Mouse (Mus musculus) embryonic fibroblast, embryonic 13.5 days (primary cell): Measurements from ENCODE around the gene C1qc. TPM values are rescaled to one million over a fixed set of nuclear protein-coding genes. Genes with fewer than 3 reads are reported as not detected.

ENCODE experiments used
- H3K27ac ChIP-seq: 2 replicates; pipeline ENCODE4 v1.5.1; 2012; ENCODE audit warnings: low read length, control low read depth, inconsistent platforms; ENCODE audit not compliant: insufficient read depth
- H3K4me1 ChIP-seq: 2 replicates; pipeline ENCODE4 v1.6.1; 2011; ENCODE audit warnings: low read length; ENCODE audit not compliant: control insufficient read depth, insufficient read depth
- H3K4me3 ChIP-seq: 2 replicates; pipeline ENCODE4 v1.5.1; 2011; ENCODE audit warnings: mild to moderate bottlenecking, control low read depth, low read length; ENCODE audit not compliant: insufficient read depth
- CTCF ChIP-seq: IDR thresholded peaks from 2 replicates; pipeline ENCODE4 v1.5.1; 2011; ENCODE audit warnings: mild to moderate bottlenecking, control low read depth, low read length, moderate library complexity, borderline replicate concordance; ENCODE audit not compliant: insufficient read depth
- POLR2A ChIP-seq: IDR thresholded peaks from 2 replicates; pipeline ENCODE4 v1.6.1; 2011; ENCODE audit warnings: low read depth, mild to moderate bottlenecking, control low read depth, low read length, moderate library complexity
- polyA plus RNA-seq: library from polyadenylated mRNA; stranded (reverse); fragments of >200 nt; gene quantifications from 2 replicates; pipeline ENCODE4 v1.2.4, GENCODE M21; 2011; ENCODE audit warnings: low read depth; ENCODE audit not compliant: missing spikeins, insufficient read length

C1qc gene
- 1.4 and 10.8 TPM in 2 replicates for polyA plus RNA-seq

DNA sequence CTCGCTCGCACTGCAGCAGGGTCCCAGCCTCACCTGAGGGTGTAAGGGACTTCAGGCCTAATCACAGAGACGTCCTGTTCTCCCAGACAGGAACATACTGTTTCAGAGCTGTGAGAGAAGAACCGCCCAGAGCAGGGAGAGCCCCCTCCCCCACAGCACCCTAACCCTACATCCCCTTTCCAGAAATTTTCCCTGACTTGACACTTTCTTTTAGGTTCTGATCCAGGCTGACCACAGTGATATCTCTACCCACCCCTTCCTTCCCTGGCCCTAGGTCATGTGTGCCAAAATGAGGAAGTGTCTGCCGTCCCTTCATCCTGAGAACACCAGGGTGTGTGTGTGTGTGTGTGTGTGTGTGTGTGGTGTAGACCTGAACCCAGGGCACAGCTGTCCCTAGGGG lies at the start of gene C1qc:
Gene C1qc (minus strand): TSS at position 255 of the 400 bp plus-strand sequence.
- H3K4me1 ChIP-seq, result no peaks in the 10 kb centered on the region
- H3K4me3 ChIP-seq, result no peak within 1 kb of the TSS
- no peak within 1 kb of the TSS for H3K27ac ChIP-seq
- TF ChIP-seq POLR2A (no peak), CTCF (no peak)

DNA sequence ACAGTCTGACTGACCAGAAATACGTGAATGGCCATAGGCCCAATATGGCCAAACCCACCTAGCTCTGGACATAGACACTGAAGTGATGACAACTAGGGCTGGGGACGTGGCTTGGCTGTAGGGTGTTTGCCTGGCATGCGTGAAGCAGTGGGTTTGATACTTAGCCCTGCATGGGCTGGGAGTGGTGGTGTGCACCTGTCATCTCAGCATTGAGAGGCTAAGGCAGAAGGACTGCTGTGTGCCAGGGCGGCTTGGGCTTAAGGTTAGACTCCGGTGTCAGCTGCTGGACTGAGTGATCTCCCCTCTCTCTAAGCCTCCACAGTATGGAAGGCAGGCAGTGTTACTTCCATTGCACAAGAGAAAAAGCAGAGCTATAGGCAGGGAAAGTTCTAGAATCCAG lies 45.1 kb upstream of the C1qc start:
- H3K4me1 ChIP-seq, result no peaks in the 10 kb centered on the region

DNA sequence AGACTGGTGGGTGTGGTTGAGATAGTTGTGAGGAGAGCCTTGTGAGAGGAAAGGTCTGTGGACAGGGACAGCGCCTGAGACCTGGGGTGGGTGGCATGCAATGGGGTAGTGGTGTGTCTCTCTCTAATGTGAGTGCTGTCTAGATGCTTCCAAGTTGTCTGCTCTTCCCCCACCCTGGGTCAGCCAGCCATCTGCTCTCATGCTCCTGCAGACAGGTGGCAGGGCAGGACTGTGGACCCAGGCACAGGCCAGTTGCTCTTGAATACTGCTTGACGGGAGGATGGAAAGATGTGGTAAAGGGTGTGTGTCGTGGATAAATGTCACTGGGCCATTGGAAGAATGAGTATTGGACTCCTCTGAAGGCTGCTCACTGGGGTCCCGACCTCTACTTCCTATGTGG lies 44.5 kb upstream of the C1qc start:
- TF ChIP-seq CTCF (no peak), POLR2A (no peak)
- Histone ChIP-seq H3K4me3 (no peak overlapping the region), H3K27ac (no peak overlapping the region), H3K4me1 (no peaks in the 10 kb centered on the region)

More for the DNA sequence above, 45.1 kb upstream of the C1qc start:
- no peak for TF ChIP-seq POLR2A
- TF ChIP-seq CTCF, result no peak
- no peak overlapping the region for H3K4me3 ChIP-seq
- H3K27ac ChIP-seq, result no peak overlapping the region

DNA sequence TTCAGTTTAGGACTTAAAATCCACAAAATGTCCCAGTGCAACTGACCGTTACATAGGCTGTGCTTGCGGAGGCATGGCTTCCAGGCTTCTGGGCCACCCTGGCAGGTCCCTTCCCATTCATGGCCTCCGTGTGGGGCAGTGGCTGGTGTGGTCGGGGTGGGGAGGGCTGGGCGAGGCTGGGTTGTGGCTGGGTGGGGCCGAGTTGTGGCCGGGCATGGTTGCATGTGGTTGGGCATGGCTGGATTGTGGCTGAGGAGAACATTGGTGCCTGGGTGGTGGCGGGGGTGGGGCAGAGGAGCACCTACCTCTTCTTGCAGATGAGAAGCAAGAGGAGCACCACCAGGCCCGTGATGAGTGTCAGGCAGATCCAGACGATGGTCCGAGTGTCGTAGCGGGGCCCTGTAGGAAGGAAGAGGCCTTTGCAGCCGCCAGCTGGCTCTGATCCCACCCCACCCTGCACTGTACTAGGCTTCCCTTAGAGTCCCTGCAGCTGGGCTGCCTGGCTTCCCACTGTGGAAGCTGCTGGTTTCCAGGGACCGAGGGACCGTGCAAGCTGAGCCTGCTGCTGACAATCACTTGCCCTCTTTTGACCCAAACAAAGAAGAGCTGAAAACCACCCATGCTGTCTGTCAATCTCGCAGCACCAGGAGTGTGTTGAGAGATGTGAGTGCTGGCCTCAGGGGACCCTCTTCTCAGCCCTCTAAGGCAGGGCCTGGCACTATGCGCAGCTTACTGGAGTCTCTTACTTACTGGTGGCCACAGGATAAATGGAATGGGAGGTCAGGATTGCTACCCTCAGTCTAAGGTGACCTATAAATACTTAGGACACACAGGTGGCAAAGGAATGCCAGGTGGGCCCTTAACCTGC lies 42.1 kb upstream of the C1qc start:
- H3K4me3 ChIP-seq, result no peak overlapping the region
- H3K27ac ChIP-seq, result no peak overlapping the region
- H3K4me1 ChIP-seq, result no peaks in the 10 kb centered on the region
- TF ChIP-seq POLR2A, result no peak
- TF ChIP-seq CTCF, result no peak

DNA sequence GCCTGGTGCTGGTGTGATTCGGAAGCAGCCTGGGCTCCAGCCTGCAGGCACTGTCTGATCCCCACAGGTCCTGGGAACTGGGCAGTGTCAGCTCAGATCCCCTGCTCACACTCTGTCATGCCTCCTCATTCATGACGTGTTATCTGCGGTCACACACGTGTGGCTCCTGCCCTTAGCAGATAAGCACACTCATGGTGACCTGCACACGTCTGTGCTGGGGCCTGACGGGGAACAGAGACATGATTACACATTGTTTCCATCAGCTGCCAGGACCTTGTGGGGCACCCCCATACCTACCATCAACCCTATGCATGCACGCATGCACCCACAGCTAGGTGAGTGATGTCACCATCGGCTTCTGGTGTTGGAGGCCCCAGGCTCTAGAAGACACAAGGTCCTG lies 37.6 kb upstream of the C1qc start:
- H3K4me3 ChIP-seq, result no peak overlapping the region
- no peaks in the 10 kb centered on the region for H3K4me1 ChIP-seq
- TF ChIP-seq POLR2A (no peak), CTCF (no peak)
- no peak overlapping the region for H3K27ac ChIP-seq

DNA sequence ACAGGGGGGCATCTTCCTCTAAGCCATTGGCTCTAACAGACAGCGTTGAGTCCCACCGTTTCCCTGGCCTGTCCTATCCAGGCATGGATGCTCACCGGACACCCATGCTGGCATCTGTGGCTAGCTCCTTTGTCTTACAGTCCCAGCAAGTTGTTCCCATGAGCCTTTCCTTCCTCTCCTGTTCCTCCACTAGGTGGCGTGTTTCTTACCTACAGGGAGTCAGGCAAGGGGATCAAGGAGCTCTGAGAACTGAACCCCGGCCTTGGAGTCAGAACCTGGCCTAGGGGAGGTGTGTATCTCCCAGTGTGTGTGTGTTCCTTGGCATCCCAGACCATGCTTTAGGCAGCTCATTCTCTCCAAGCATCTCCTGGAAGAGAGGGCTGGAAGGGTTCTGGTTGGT lies 36.1 kb upstream of the C1qc start:
- no peaks in the 10 kb centered on the region for H3K4me1 ChIP-seq
- no peak overlapping the region for H3K4me3 ChIP-seq
- TF ChIP-seq CTCF, result peak; percentile 18; the same call in 1 of the 2 replicates
- no peak for TF ChIP-seq POLR2A
- no peak overlapping the region for H3K27ac ChIP-seq

DNA sequence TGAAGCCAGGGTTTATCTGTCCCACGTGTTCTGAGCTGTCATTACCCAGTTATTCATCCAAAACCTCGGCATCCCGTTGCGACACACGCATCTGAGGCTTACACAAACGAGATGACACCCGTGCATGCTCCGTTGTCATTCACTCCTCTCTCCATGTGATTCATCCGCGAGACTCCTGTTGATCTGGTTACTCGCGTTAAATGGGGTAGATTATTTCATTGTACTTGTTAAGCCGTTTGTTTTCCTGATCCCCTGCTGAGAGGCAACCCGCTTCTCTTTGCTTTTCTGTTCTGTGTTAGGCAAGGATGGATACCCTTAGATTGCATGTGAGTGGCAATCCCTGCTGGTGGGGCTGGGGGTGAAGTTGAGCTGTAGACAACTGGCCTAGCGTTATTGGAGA lies 32.9 kb upstream of the C1qc start:
- no peak overlapping the region for H3K27ac ChIP-seq
- TF ChIP-seq CTCF (no peak), POLR2A (no peak)
- H3K4me1 ChIP-seq, result no peaks in the 10 kb centered on the region
- H3K4me3 ChIP-seq, result no peak overlapping the region

DNA sequence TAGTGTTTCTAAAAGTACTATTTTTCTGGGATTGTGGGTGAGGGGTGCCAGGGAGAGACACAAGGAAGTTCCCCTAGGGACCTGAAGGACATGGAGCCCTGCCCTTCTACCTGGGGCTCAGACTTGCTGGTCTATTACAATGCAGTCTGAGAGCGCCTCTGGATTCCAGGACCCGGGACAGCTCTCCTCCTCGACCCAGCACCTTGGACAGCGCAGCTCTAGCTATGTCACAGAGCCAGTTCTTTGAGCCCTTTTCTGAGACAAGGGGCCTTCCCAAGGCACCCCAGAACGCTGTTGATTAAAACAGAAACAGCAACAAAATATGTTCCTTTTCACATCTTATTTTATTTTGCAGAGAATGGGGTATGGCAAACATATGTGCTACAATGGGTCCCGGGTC lies 31.7 kb upstream of the C1qc start:
- no peak overlapping the region for H3K27ac ChIP-seq
- TF ChIP-seq POLR2A (no peak), CTCF (no peak)

DNA sequence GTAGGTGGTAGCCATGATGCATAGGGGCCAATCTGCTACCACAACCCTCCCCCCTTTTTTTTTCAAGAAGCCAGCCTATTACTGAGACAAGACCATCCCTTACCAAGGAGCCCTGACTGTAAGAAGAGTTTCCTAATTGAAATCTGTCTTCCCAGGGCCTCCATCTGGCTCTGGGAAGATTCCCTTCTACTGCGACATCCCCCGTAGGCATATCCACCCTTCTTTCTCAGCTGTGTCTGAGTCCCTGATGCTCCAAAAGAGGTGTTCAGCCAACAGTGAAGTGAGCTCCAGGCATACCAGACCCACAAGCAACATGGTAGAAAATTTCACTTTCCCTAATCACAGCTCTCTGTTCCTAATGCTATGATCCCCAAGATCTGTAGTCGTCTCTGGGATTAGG lies 26.7 kb upstream of the C1qc start:
- Histone ChIP-seq H3K4me3 (no peak overlapping the region), H3K4me1 (no peaks in the 10 kb centered on the region), H3K27ac (no peak overlapping the region)
- no peak for TF ChIP-seq CTCF
- TF ChIP-seq POLR2A, result no peak

More for the DNA sequence above, 31.7 kb upstream of the C1qc start:
- no peak overlapping the region for H3K4me3 ChIP-seq
- no peaks in the 10 kb centered on the region for H3K4me1 ChIP-seq

DNA sequence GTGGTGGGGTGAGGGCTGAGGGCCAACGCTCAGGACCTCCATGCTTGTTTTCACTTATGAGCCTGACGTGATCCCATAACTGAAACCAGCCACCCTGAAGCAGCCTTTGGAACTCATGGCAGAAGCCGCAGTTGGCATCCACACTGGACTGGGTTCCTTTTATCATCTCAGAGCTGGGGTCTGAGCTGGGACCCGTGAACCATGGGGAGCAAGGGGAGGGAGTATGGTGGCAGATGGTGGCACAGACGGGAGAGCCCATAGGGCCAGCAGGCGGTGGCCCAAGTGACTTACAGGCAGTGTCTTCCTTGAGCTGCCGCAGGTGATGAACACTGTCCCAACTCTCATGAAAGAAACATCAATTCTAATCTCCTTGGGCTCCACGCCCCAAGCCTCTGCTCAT lies 26.0 kb upstream of the C1qc start:
- TF ChIP-seq CTCF (no peak), POLR2A (no peak)
- Histone ChIP-seq H3K27ac (no peak overlapping the region), H3K4me3 (no peak overlapping the region), H3K4me1 (no peaks in the 10 kb centered on the region)
